Mouse (Mus musculus) embryonic fibroblast, embryonic 13.5 days (primary cell): ENCODE data around the gene Gm20449. TPM values are rescaled to one million over a fixed set of nuclear protein-coding genes. Genes with fewer than 3 reads are reported as not detected.

Experiments
- H3K27ac ChIP-seq: 2 replicates; pipeline ENCODE4 v1.5.1; 2012; ENCODE audit warnings: low read length, control low read depth, inconsistent platforms; ENCODE audit not compliant: insufficient read depth
- H3K4me1 ChIP-seq: 2 replicates; pipeline ENCODE4 v1.6.1; 2011; ENCODE audit warnings: low read length; ENCODE audit not compliant: control insufficient read depth, insufficient read depth
- H3K4me3 ChIP-seq: 2 replicates; pipeline ENCODE4 v1.5.1; 2011; ENCODE audit warnings: mild to moderate bottlenecking, control low read depth, low read length; ENCODE audit not compliant: insufficient read depth
- CTCF ChIP-seq: IDR thresholded peaks from 2 replicates; pipeline ENCODE4 v1.5.1; 2011; ENCODE audit warnings: mild to moderate bottlenecking, control low read depth, low read length, moderate library complexity, borderline replicate concordance; ENCODE audit not compliant: insufficient read depth
- POLR2A ChIP-seq: IDR thresholded peaks from 2 replicates; pipeline ENCODE4 v1.6.1; 2011; ENCODE audit warnings: low read depth, mild to moderate bottlenecking, control low read depth, low read length, moderate library complexity
- polyA plus RNA-seq: library from polyadenylated mRNA; stranded (reverse); fragments of >200 nt; gene quantifications from 2 replicates; pipeline ENCODE4 v1.2.4, GENCODE M21; 2011; ENCODE audit warnings: low read depth; ENCODE audit not compliant: missing spikeins, insufficient read length

The Gm20449 gene
- polyA plus RNA-seq, 1 experiment = 0.21 TPM

DNA sequence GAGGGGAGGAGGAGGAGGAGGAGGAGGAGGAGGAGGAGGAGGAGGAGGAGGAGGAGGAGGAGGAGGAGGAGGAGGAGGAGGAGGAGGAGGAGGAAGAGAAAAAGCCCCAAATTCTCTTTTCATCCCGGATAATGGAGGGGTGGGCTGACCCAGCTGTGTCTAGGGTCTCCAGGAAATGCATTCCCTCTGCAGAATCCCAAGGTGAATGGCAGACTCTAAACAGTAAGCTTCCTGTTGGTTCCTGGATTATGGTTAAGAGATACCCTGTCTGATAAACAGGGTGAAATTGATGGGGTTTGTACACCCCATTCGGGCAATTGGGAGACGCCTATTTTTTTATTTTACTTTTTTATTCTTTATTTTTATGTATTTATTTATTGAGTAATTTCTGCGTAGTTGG, 105.1 kb downstream of the Gm20449 start:
- Histone ChIP-seq H3K4me1 (no peaks in the 10 kb centered on the region), H3K4me3 (peak overlapping the region; percentile 27; the same call in 1 of the 2 replicates), H3K27ac (no peak overlapping the region)
- TF ChIP-seq CTCF (no peak), POLR2A (no peak)

DNA sequence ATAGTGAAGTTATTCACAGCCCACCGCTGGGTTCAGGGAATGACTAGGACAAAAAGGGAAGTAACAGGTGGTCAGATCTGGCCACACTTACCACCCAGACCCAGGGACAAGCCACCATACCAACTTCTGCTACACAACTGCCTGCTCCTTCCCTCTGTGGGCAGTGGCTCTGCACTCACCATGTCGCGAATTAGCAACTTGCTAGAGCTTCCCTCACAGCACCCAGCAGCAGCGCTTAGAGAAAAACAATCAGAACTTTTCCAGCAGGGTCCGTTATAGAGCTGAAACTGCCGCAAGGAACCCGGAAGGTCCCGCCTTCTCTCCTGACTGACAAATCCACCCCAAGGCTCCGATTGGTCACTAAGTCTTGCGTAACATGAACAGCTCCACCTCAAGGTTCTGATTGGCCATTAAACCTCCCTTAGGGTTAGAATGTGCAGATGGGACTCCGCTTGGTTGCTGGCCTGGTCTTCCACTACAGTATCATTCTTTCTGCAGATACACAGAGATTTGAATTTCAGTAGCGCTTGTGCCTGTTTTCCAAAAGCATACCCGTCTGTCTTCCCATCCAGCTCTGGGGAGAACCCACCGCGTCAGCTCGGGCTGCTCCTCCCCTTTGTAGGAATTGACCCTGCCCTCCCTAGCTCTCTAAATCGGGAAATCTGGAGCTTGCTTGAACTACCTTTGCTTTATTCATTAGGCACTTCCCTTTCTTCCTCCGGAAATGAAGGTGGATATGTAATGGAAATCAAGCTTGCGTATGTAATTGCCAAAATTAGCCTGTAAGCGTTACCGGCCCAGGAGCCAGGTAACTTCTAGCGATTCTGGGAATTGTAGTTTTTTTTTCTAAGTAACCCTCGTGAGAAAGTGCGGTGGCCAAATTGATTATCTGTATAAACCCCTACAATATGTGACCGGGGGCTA, 105.9 kb downstream of the Gm20449 start, which contains the start of gene AI987944:
Gene AI987944, minus strand, starts transcription at position 332 of the 924 bp plus-strand sequence.
- peak; percentile 70 for TF ChIP-seq POLR2A
- no peak for TF ChIP-seq CTCF
- H3K4me3 ChIP-seq = peak within 1 kb of the TSS; percentile 88
- H3K4me1 ChIP-seq = no peaks in the 10 kb centered on the region
- peak within 1 kb of the TSS; percentile 74 for H3K27ac ChIP-seq

Other genes with a start within 250 kb of the Gm20449 start
- 18.8 and 21.3 TPM in 2 replicates for gene AI987944, start 106.0 kb downstream of the Gm20449 start, polyA plus RNA-seq
- gene Vmn2r57, start 50.7 kb downstream of the Gm20449 start, polyA plus RNA-seq = 0.15 and 0.21 TPM in 2 replicates
- 6.8 and 9.2 TPM in 2 replicates for gene AW146154, start 473 bp upstream of the Gm20449 start, polyA plus RNA-seq
- not detected in 2 replicates for gene Gm6871, start 74.2 kb upstream of the Gm20449 start, polyA plus RNA-seq
- 11.4 and 14.3 TPM in 2 replicates for gene 2610021A01Rik, start 99.8 kb upstream of the Gm20449 start, polyA plus RNA-seq
- gene Zfp788, start 133.8 kb upstream of the Gm20449 start, polyA plus RNA-seq = 17.2 and 20.7 TPM in 2 replicates